Mouse (Mus musculus): ENCODE measurements around the gene Gabarap.

DNA sequence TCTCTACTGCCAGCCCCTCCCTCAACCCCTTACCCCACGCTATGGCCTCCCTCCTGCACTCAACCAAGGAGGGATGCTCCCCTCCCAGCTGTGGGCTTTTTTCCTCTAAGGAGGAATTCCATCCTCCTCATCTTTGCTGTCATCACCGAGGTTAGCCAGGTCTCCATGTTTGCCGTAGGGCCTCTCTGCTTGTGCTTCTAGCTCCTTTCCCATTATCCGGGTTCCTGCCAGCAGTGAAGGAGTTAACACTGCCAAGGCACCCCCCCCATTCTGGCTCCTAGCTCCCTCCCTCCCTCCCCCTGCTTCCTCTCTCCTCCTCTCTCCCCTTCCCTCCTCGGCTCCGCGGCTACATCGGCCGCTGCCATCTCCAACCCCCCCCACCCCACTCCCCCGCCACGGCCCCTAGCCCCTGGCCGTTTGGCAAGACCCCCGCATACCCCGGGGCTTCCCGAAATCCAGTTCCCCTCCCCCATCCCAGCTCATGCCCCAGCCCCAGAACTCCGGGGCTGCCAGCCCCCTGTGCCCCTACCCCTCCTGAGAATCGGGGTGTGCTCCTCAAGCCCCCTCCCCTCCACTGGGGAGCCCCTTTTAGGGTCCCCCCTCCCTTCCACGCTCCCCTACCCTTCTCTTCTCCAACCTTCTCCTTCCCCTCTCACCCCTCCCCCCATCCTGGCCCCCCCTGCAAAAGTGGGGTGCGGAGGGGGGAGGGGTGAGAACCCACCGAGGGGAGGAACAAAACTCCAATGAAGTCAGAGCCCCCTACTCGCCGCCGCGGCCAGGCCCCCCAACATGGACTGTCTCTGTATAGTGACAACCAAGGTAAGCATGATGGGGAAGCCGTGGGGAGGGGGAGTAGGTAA, 27.4 kb downstream of the Gabarap start:
- TF ChIP-seq POLR2A (IDR thresholded peaks at IDR 0.05; ENCODE audit: low read depth, low read length) = no peak
- no peak for TF ChIP-seq JUN (IDR thresholded peaks at IDR 0.05; ENCODE audit: insufficient read depth, low read depth, low read length)
- TF ChIP-seq EP300 (IDR thresholded peaks at IDR 0.05; ENCODE audit: low read length) = no peak
- no peak for TF ChIP-seq CTCF (conservative IDR thresholded peaks at IDR 0.05 in 1 of 2, IDR thresholded peaks at IDR 0.05 in 1 of 2; ENCODE audit: low read depth in 2 of 2, low read length in 2 of 2)
- TF ChIP-seq CHD2 (IDR thresholded peaks at IDR 0.05; ENCODE audit: low read length) = peak; percentile 32; the same call in 1 of the 2 replicates
- no peak for TF ChIP-seq JUND (conservative IDR thresholded peaks at IDR 0.05; ENCODE audit: low read depth, low read length)
- TF ChIP-seq MAX (IDR thresholded peaks at IDR 0.05; ENCODE audit: low read length) = no peak
- TF ChIP-seq ZC3H11A (IDR thresholded peaks at IDR 0.05; ENCODE audit: low read depth, low read length) = no peak
- no peak for TF ChIP-seq NELFE (IDR thresholded peaks at IDR 0.05; ENCODE audit: low read depth, low read length)
